Mouse (Mus musculus) lung, adult 2 months (tissue): ENCODE results near the gene Dnah14. TPM values are rescaled to one million over a fixed set of nuclear protein-coding genes. Genes with fewer than 3 reads are reported as not detected.

Source experiments
- DNase-seq: peaks from one replicate; pipeline ENCODE4 v3.0.0; 2022
- H3K4me1 ChIP-seq: fragments of 200-500 bp; 2 replicates; pipeline ENCODE4 v1.6.1; 2011; ENCODE audit warnings: low read length; ENCODE audit not compliant: control insufficient read depth, insufficient read depth
- H3K4me3 ChIP-seq: fragments of 200-500 bp; replicated peaks from 2 replicates; pipeline ENCODE3; 2011; ENCODE audit warnings: low read depth, mild to moderate bottlenecking, control low read depth, low read length; ENCODE audit errors: extremely low read depth
- CTCF ChIP-seq: fragments of 200-500 bp; IDR thresholded peaks from 2 replicates; pipeline ENCODE4 v1.5.1; 2011; ENCODE audit warnings: mild to moderate bottlenecking, low read length, control low read depth; ENCODE audit not compliant: insufficient read depth
- POLR2A ChIP-seq: fragments of 200-500 bp; IDR thresholded peaks from 2 replicates; pipeline ENCODE4 v1.6.1; 2011; ENCODE audit warnings: low read depth, mild to moderate bottlenecking, control low read depth, low read length, borderline replicate concordance; ENCODE audit errors: extremely low read depth
- WGBS: fragments of 180-500 bp; shearing (Covaris S2); methylation state at CpG from one replicate; pipeline ENCODE4 v1.1.7; 2018; 5-methylcytosine and 5-hydroxymethylcytosine counted together
- polyA plus RNA-seq: library from polyadenylated mRNA; depleted of rRNA; stranded (reverse); fragments of >200 nt; gene quantifications from 2 replicates; pipeline ENCODE4 v1.2.3, GENCODE M21; 2012; rRNA removed

Dnah14 gene
- polyA plus RNA-seq, 1 experiment = 0.05 TPM

DNA sequence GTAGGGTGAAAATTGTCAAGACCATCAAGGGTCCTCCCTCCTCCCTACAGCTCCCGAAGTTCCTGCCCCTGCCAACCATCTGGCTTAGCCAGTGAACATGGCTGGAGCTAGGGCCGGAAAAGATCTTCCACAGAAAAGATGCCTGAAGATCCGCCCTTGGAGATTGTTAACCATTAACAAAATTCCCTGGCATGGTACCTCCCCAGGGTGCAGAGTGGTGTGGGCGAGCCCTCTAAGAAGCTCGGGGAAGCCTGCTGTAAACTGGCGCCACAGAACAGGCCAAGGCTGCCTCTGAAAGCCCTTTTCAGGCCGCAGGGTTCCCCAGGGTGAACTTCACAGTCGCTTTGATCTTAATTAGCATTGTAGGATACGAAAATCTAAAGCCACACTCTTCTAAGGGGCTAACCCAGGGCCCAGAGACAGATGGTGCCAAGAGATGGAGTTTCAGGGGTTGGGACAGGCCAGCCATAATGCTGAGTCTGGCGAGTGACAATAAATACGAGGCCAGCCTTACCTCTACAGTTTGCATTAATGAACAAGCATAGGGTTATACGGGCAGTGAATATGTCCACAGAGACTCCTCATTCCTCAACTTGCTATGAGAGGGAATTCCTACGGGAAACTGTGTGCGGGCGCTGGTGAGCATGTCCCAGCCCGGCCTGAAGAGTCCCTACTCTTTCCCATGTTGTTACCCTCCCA lies 286.5 kb downstream of the Dnah14 start:
- 71% methylated on average over 16 of the region's 16 CpGs for WGBS
- DNase-seq = no peak

GRCm38 (mm10) chr1:181863431-181863830 lies 287.1 kb downstream of the Dnah14 start:
- H3K4me1 ChIP-seq = peaks cover 12% of the 10 kb centered on the region
- no peak overlapping the region for H3K4me3 ChIP-seq
- 49% methylated on average over 8 of the region's 8 CpGs for WGBS
- DNase-seq = no peak
- TF ChIP-seq CTCF (no peak), POLR2A (no peak)

More for the DNA sequence above, 286.5 kb downstream of the Dnah14 start:
- Histone ChIP-seq H3K4me1 (peaks cover 12% of the 10 kb centered on the region), H3K4me3 (no peak overlapping the region)
- TF ChIP-seq CTCF = no peak
- no peak for TF ChIP-seq POLR2A

Other genes with a start within 250 kb of the Dnah14 start
- gene Cnih3, start 223.9 kb upstream of the Dnah14 start, polyA plus RNA-seq = 0.25 TPM in 1 of 2 replicates, not detected in the other
- 0.79 and 1.2 TPM in 2 replicates for gene Ccdc121, start 65.1 kb upstream of the Dnah14 start, polyA plus RNA-seq